Mouse (Mus musculus): Measurements from ENCODE around the gene 9930021J03Rik.

Gene 9930021J03Rik

GRCm38 (mm10) chr19:29696309-29696708 is 109.5 kb downstream of the 9930021J03Rik start:
- DNase-seq (ENCODE audit: low spot score in 2 of 2): no peak

- DNase-seq (ENCODE audit: low spot score in 2 of 2): no peak
Observed at GRCm38 (mm10) chr19:29695071-29695470, 110.7 kb downstream of the 9930021J03Rik start.

GRCm38 (mm10) chr19:29683844-29684540 is 121.8 kb downstream of the 9930021J03Rik start:
- peak; percentile 47 to 80 for DNase-seq (ENCODE audit: low spot score in 2 of 2)

GRCm38 (mm10) chr19:29680182-29681152 is 125.3 kb downstream of the 9930021J03Rik start:
- no peak for DNase-seq (ENCODE audit: low spot score in 2 of 2)

- DNase-seq (ENCODE audit: low spot score in 2 of 2): no peak
Observed at GRCm38 (mm10) chr19:29678181-29678778, 127.5 kb downstream of the 9930021J03Rik start.

GRCm38 (mm10) chr19:29676479-29677193 is 129.2 kb downstream of the 9930021J03Rik start:
- no peak for DNase-seq (ENCODE audit: low spot score in 2 of 2)

GRCm38 (mm10) chr19:29675562-29676078 is 130.2 kb downstream of the 9930021J03Rik start:
- no peak for DNase-seq (ENCODE audit: low spot score in 2 of 2)

GRCm38 (mm10) chr19:29674946-29675345 is 130.8 kb downstream of the 9930021J03Rik start:
- DNase-seq (ENCODE audit: low spot score in 2 of 2): no peak

GRCm38 (mm10) chr19:29672660-29673059 is 133.1 kb downstream of the 9930021J03Rik start:
- no peak for DNase-seq (ENCODE audit: low spot score in 2 of 2)

- DNase-seq (ENCODE audit: low spot score in 2 of 2): no peak
Observed at GRCm38 (mm10) chr19:29671160-29671559, 134.6 kb downstream of the 9930021J03Rik start.

- DNase-seq (ENCODE audit: low spot score in 2 of 2): no peak
Observed at GRCm38 (mm10) chr19:29670247-29670646, 135.5 kb downstream of the 9930021J03Rik start.

- DNase-seq (ENCODE audit: low spot score in 2 of 2): no peak
Observed at GRCm38 (mm10) chr19:29668135-29668534, 137.7 kb downstream of the 9930021J03Rik start.

GRCm38 (mm10) chr19:29666965-29667594 is 138.7 kb downstream of the 9930021J03Rik start:
- no peak for DNase-seq (ENCODE audit: low spot score in 2 of 2)

- no peak for DNase-seq (ENCODE audit: low spot score in 2 of 2)
Observed at GRCm38 (mm10) chr19:29666164-29666563, 139.6 kb downstream of the 9930021J03Rik start.

GRCm38 (mm10) chr19:29664934-29665333 is 140.9 kb downstream of the 9930021J03Rik start:
- no peak for DNase-seq (ENCODE audit: low spot score in 2 of 2)
